Mouse (Mus musculus): Measurements from ENCODE around the gene Gm2696. TPM values are rescaled to one million over a fixed set of nuclear protein-coding genes. Genes with fewer than 3 reads are reported as not detected.
"Not testable (repeated sequence)": the region's sequence is repeated elsewhere in the genome, so short reads cannot be mapped to it uniquely, and the experiment has no call there.

The Gm2696 gene
- total RNA-seq (2015) (not detected in 2 replicates), total RNA-seq (2017) (not detected in 2 replicates)

DNA sequence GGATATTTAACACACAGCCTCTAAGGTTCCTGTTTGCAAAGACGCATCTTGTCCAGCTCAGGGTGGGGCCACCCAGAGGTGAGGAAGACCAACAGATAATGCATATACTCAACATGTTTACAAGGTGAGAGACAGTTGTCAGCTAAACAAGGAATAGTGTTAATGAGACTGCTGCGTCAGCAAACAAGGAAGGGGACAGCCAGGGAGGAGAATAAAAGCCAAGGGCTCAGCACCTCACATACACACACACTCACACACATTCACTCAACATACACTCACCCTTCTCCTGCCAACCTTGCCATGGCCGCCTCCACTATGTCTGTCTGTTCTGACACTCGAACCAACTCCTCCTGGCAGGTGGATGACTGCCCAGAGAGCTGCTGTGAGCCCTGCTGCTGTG, at the start of gene Gm2696:
Gene Gm2696, plus strand, starts transcription at position 301 of the 400 bp plus-strand sequence.
- no peak for ATAC-seq (ENCODE audit: poor library complexity, severe bottlenecking)

DNA sequence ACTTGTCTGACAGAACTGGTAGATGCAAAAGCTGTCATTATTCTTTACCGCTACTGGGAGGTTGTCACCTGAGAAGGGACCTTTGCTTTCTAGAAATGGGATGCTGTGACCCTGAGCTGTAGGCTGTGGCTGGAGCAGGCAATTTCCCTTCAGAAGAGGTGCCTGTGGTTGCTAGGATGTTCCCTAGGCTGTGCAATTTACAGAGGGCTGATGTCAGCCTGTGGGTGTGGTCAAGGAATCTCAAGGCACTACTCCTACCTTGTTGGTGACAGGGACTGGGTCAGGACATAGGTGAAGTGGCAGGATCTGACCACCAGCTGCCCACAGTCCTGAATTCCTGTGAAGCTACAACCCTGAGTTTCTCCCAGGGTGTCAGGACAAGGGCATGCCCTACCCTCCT, 44.8 kb upstream of the Gm2696 start:
- no peak for ATAC-seq (ENCODE audit: poor library complexity, severe bottlenecking)

- not testable (repeated sequence) for ATAC-seq (ENCODE audit: poor library complexity, severe bottlenecking)
Measured at GRCm38 (mm10) chr10:77771225-77771624, 43.3 kb upstream of the Gm2696 start, which contains the start of gene Gm3238. Gm3238 (minus strand) TSS chr10:77771325.

DNA sequence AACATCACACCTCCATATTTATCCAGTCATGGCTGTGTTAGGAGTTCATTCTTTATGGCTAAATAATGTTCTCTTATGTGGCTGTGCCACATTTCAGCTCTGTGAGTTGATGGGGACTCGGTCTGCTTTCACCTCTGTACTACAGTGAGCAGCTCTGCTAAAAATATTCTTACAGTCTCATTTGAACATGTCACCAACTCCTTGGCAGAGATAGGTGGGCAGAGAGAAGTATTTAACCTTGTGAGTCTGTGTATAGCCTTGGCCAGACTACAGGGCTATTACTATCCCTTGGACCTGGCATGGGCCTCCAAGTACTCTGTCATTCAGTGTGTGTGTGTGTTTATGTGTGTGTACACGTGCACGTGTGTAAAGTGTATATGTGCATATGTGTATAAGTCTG, 42.3 kb upstream of the Gm2696 start:
- not testable (repeated sequence) for ATAC-seq (ENCODE audit: poor library complexity, severe bottlenecking)

DNA sequence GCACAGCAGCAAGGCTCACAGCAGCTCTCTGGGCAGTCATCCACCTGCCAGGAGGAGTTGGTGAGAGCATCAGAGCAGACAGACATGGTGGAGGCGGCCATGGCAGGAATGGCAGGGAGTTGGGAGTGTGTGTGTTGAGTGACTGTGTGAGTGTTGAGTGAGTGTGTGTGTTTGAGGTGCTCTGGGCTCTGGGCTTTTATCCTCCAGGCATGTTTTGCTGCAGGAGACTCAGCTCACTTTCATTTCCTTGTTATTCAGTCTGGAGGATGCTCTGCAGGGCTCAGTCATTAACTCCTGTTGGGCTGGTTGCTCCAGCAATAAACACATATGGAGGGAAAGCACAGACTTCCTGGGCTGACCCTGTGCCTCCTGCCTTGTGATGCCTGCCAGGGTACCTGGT, 37.6 kb upstream of the Gm2696 start, which contains the start of gene Gm7138:
Gene Gm7138, minus strand, starts transcription at position 101 of the 400 bp plus-strand sequence.
- not testable (repeated sequence) for ATAC-seq (ENCODE audit: poor library complexity, severe bottlenecking)

- ATAC-seq (ENCODE audit: poor library complexity, severe bottlenecking), result not testable (repeated sequence)
Measured at GRCm38 (mm10) chr10:77782442-77782841, 32.0 kb upstream of the Gm2696 start, which contains the start of gene Gm3250. Gm3250 (minus strand) TSS chr10:77782542.

DNA sequence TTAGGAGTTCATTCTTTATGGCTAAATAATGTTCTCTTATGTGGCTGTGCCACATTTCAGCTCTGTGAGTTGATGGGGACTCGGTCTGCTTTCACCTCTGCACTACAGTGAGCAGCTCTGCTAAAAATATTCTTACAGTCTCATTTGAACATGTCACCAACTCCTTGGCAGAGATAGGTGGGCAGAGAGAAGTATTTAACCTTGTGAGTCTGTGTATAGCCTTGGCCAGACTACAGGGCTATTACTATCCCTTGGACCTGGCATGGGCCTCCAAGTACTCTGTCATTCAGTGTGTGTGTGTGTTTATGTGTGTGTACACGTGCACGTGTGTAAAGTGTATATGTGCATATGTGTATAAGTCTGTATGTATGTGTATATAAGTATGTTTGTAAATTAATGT, 31.1 kb upstream of the Gm2696 start:
- not testable (repeated sequence) for ATAC-seq (ENCODE audit: poor library complexity, severe bottlenecking)

DNA sequence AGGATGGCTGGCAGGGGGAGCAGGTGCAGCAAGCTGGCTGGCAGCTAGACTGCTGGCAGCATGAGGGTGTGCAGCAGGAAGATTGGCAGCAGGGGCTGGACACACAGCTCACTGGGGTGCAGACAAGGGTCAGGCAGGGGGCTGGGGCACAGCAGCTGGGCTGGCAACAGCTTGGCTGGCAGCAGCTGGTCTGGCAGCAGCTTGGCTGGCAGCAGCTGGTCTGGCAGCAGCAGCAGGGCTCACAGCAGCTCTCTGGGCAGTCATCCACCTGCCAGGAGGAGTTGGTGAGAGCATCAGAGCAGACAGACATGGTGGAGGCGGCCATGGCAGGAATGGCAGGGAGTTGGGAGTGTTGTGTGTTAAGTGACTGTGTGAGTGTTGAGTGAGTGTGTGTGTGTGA, 26.6 kb upstream of the Gm2696 start, which contains the start of gene Gm7137:
Gene Gm7137, minus strand, starts transcription at position 325 of the 400 bp plus-strand sequence.
- not testable (repeated sequence) for ATAC-seq (ENCODE audit: poor library complexity, severe bottlenecking)

DNA sequence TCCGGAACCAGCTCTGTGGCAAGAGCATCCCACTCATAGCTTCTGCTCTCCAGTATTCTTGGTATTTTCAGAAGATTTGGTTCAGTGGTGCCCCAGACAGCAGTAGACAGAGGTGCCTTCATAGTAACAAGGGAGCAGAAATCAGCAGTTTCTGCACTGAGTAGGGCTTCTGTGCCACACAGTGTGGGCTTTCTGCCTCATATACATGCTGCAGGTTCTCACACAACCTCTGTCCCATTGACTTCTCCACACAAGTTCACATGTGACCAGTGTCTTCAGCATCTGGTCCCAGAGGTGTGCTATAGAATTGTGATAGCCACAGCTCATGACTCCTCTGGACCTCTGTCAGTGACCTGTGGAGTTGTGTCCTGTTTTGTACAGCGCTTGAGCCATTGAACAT, 25.9 kb upstream of the Gm2696 start:
- no peak for ATAC-seq (ENCODE audit: poor library complexity, severe bottlenecking)

- no peak for ATAC-seq (ENCODE audit: poor library complexity, severe bottlenecking)
Measured at GRCm38 (mm10) chr10:77794976-77795375, 19.5 kb upstream of the Gm2696 start, which contains the start of gene Gm9639. Gm9639 (minus strand) TSS chr10:77795076.

DNA sequence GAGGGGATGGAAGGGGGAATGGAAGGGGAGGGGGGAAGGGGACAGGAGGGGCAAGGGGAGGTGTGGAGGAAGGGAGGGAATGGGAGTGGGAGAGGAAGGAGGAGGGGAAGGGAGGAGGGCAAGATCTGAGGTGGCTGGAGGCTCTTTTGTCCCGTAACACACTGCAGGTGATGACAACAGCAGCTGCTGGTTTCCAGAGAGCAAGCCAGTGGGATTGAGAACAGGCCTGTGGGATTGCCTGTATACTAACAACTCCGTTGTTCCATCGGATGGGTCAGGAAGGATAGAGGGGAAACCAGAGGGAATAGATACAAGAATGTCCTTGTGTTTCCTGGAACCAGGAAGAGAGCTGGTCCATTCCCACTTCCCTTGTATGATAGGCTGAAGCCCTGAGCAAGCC, 16.8 kb upstream of the Gm2696 start:
- no peak for ATAC-seq (ENCODE audit: poor library complexity, severe bottlenecking)

DNA sequence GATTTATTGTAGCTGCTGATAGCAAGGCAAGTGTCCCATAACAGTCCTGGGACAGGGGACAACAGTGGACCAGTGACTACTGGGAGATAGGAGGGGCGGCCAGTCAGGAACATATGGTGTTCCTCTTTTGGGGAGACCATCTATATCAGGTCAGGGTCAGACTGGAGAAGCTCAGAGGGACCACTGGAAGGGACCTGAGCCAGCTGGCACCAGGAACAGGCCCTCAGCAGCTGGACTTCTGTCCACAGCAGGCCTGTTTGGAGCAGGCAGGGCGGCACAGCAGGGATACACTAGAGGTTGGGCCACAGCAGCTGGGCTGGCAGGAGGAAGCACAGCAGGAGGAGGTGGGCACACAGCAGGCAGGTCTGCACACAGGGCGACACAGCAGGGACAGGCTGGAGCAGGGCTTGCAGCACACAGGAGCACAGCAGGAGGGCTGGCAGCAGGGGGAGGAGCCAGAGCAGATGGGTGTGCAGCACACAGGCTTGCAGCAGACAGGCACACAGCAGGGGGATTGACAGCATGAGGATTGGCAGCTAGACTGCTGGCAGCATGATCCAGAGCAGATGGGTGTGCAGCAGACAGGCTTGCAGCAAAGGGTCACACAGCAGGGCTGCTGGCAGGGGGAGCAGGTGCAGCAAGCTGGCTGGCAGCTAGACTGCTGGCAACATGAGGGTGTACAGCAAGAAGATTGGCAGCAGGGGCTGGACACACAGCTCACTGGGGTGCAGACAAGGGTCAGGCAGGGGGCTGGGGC, 16.1 kb upstream of the Gm2696 start:
- not testable (repeated sequence) for ATAC-seq (ENCODE audit: poor library complexity, severe bottlenecking)

DNA sequence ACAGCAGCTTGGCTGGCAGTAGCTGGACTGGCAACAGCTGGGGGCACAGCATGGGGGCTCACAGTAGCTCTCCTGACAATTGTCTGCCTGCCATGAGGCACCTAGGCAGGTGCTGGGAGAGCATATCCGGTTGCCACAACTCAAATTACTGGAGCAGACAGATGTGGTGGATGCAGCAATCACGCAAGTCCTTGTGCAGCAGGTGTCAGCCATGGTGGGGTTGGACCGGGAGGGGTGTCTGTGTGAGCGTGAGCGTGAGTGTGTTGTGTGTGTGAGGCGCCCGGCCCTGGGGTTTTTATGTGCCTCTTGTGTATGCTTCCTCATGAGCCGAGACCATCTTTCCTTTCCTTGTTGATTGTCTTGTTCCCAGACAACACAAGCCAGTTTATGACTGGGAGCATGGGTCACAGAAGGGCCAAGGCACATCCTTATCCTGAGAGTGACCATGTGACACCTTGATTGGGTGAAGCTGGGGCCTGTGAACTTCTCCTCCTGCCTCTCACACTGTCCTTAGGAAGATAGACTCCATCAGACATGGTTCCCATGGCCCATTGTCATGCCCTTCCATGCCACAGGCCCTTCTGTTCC, 15.5 kb upstream of the Gm2696 start, which contains the start of gene Gm19668:
Gene Gm19668, minus strand, starts transcription at position 213 of the 588 bp plus-strand sequence.
- no peak for ATAC-seq (ENCODE audit: poor library complexity, severe bottlenecking)

DNA sequence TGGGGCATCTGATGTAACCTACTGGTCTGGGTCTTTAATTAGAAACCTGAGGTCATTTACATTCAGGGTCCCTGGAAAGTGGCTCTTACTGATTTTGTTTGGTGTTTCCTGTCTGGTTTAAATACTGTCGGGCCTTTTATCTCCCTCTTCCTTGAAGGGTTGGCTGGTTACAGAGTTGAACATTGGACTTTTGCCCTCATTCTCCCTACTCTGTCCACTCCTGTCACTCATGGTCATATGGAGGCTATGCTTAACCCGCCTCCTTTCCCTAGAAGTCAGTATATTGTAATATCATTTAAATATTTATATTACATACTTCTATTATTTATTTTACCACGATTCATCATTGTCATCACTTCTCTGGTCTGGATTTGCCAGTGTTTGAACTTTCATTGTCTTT, 10.4 kb upstream of the Gm2696 start:
- no peak for ATAC-seq (ENCODE audit: poor library complexity, severe bottlenecking)

- ATAC-seq (ENCODE audit: poor library complexity, severe bottlenecking), result no peak
Measured at GRCm38 (mm10) chr10:77811743-77812142, 2.7 kb upstream of the Gm2696 start, which contains the start of gene Gm9507. Gm9507 (minus strand) TSS chr10:77811843.

GRCm38 (mm10) chr10:77815514-77815913, 1.0 kb downstream of the Gm2696 start:
- ATAC-seq (ENCODE audit: poor library complexity, severe bottlenecking), result no peak

GRCm38 (mm10) chr10:77818523-77818922, 4.0 kb downstream of the Gm2696 start:
- no peak for ATAC-seq (ENCODE audit: poor library complexity, severe bottlenecking)

DNA sequence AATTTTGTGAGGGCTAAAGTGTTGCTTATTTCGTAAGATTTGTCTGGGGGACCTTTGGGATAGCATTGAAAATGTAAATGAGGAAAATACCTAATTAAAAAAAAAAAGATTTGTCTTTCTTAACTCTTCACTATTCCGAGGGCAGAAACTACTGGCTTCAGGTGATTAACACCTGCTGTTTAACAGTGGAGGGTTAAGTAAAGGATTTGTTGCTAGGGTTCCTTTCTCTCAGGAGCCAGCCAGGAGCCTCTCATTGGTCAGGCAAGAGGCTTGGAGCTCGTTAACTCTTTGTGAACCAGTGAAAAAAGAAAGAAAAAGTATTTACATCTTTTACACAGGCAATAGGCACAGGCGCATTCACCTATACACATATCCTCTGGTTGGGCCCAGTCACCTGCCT, 4.7 kb downstream of the Gm2696 start:
- no peak for ATAC-seq (ENCODE audit: poor library complexity, severe bottlenecking)

DNA sequence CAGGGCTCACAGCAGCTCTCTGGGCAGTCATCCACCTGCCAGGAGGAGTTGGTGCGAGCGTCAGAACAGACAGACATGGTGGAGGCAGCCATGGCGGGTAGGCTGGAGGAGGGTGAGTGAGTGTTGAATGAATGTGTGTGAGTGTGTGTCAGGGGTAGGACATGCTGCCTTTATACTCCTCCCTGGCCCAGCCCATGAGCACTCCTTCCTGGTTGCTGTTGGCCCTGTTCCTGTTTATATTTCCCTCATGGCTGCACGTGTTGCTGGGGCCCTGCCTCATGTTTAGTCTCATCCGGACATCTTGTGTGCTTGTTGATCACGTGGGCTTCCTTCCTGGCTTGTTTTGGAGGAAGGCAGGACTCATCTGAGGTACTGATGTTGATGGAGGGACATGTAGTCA, 12.5 kb downstream of the Gm2696 start, which contains the start of gene Krtap10-4:
Gene Krtap10-4, minus strand, starts transcription at position 145 of the 400 bp plus-strand sequence.
- ATAC-seq (ENCODE audit: poor library complexity, severe bottlenecking), result no peak

- no peak for ATAC-seq (ENCODE audit: poor library complexity, severe bottlenecking)
Measured at GRCm38 (mm10) chr10:77835647-77836046, 21.2 kb downstream of the Gm2696 start, which contains the start of gene Krtap10-10. Krtap10-10 (plus strand) TSS chr10:77835947.

GRCm38 (mm10) chr10:77839006-77839405, 24.5 kb downstream of the Gm2696 start:
- ATAC-seq (ENCODE audit: poor library complexity, severe bottlenecking), result no peak

All from megakaryocyte, adult 5-6 weeks (primary cell).